In genomic region chr9:91350861-91351291, GRCm38 (mm10) we compare ENCODE assay signal across 10 mouse cellular contexts. TPM values are rescaled to one million over a fixed set of nuclear protein-coding genes. Genes with fewer than 3 reads are reported as not detected.
DNase-seq lines count a peak whose midpoint lies in the region; ATAC-seq and TF ChIP-seq lines count a peak whose summit lies in the region.
"Had no signal": no experiment of that assay in that cellular context is flagged by ENCODE, and none has a peak within 500 bp of the region (broad histone marks: within the 10 kb centered on the region; RNA-seq: fewer than 3 reads in every experiment).

No protein-coding gene starts in this region.

- peak overlapping the region; percentile 49 for H3K4me3 ChIP-seq in testis, adult 2 months (ENCODE audit: control insufficient read depth, low read depth, low read length)
- no peak overlapping the region for H3K4me3 ChIP-seq in embryonic fibroblast, embryonic 13.5 days (ENCODE audit: insufficient read depth, low read length)
- 0 out of 2 replicates have a peak overlapping the region, but pooled peaks have one; percentile 11 for H3K4me3 ChIP-seq in limb, embryonic 12.5 days (replicated peaks)

- WGBS in limb, embryonic 12.5 days: 1% methylated on average over 14 of the region's 14 CpGs

- ATAC-seq in limb, embryonic 12.5 days (ENCODE audit: insufficient number of reproducible peaks, insufficient read depth, low FRiP score, low TSS enrichment, low read depth): 0 out of 2 replicates have a peak, but pooled peaks have one; percentile 24
- ATAC-seq: lung, postnatal 0 days had no signal

- no peaks in the 10 kb centered on the region for H3K9me3 ChIP-seq in limb, embryonic 12.5 days

- H3K4me2 ChIP-seq in limb, embryonic 12.5 days: no peak overlapping the region

- H3K27me3 ChIP-seq in testis, adult 2 months (ENCODE audit: control insufficient read depth, insufficient read depth, low read length): no peaks in the 10 kb centered on the region; the same call in 1 of the 2 replicates
- peaks cover 71% of the 10 kb centered on the region for H3K27me3 ChIP-seq in limb, embryonic 12.5 days

- H3K36me3 ChIP-seq in testis, adult 2 months (ENCODE audit: control insufficient read depth, insufficient read depth, low read length): no peaks in the 10 kb centered on the region
- no peaks in the 10 kb centered on the region for H3K36me3 ChIP-seq in limb, embryonic 12.5 days

- H3K4me1 ChIP-seq in testis, adult 2 months (ENCODE audit: control insufficient read depth, insufficient read depth, low read length): peaks cover 24% of the 10 kb centered on the region
- H3K4me1 ChIP-seq in embryonic fibroblast, embryonic 13.5 days (ENCODE audit: control insufficient read depth, insufficient read depth, low read length): no peaks in the 10 kb centered on the region
- peaks cover 3% of the 10 kb centered on the region for H3K4me1 ChIP-seq in limb, embryonic 12.5 days (replicated peaks)

- no peak for TF ChIP-seq CTCF in testis, adult 2 months (IDR thresholded peaks at IDR 0.05; ENCODE audit: control insufficient read depth, insufficient read depth, insufficient replicate concordance, low read depth, low read length)
- no peak for TF ChIP-seq CTCF in embryonic fibroblast, embryonic 13.5 days (IDR thresholded peaks at IDR 0.05; ENCODE audit: borderline replicate concordance, insufficient read depth, low read length)

- no peak for DNase-seq in testis, postnatal 14 days (ENCODE audit: low spot score)
- DNase-seq in yolk sac, embryonic 10.5 days (ENCODE audit: low spot score): peak; percentile 8
- DNase-seq in kidney, postnatal 36 days: no peak
- no peak for DNase-seq in kidney, adult 18-20 months
- no peak for DNase-seq in frontal cortex, postnatal 36 days (ENCODE audit: low spot score in 2 of 2)

- no peak overlapping the region for H3K9ac ChIP-seq in limb, embryonic 12.5 days (replicated peaks)

- H3K27ac ChIP-seq in testis, adult 2 months (ENCODE audit: control insufficient read depth, insufficient read depth, low read depth, low read length): no peak overlapping the region
- peak overlapping the region; percentile 26; the same call in 1 of the 2 replicates for H3K27ac ChIP-seq in embryonic fibroblast, embryonic 13.5 days (ENCODE audit: insufficient read depth, low read length)
- H3K27ac ChIP-seq in limb, embryonic 12.5 days: no peak overlapping the region

- no peak for TF ChIP-seq POLR2A in testis, adult 2 months (IDR thresholded peaks at IDR 0.05; ENCODE audit: control insufficient read depth, low read depth, low read length)
- no peak for TF ChIP-seq POLR2A in embryonic fibroblast, embryonic 13.5 days (IDR thresholded peaks at IDR 0.05; ENCODE audit: low read depth, low read length)

RNA-seq across cellular contexts. Expression of gene Zic4, which starts 11.3 kb away (rescaled TPM):
- 0.12 TPM in 1 of 2 replicates, not detected in the other for polyA plus RNA-seq in testis, adult 2 months (2012; rRNA removed)
- 1.6 and 2.6 TPM in 2 replicates for polyA plus RNA-seq in embryonic fibroblast, embryonic 13.5 days (2011; ENCODE audit: insufficient read length, low read depth, missing spikeins)
- polyA plus RNA-seq in limb, embryonic 12.5 days (2016; fragmentation: Nextera tagmentation; extraction: Ambion mirVana): 0.73 and 0.74 TPM in 2 replicates
- polyA plus RNA-seq: heart, embryonic 14.5 days; lung, postnatal 0 days had no signal

RNA-seq across cellular contexts. Expression of gene Zic1, which starts 14.7 kb away (rescaled TPM):
- 0.28 and 0.86 TPM in 2 replicates for polyA plus RNA-seq in testis, adult 2 months (2012; rRNA removed)
- 4.0 and 8.9 TPM in 2 replicates for polyA plus RNA-seq in embryonic fibroblast, embryonic 13.5 days (2011; ENCODE audit: insufficient read length, low read depth, missing spikeins)
- 0.13 and 0.20 TPM in 2 replicates for polyA plus RNA-seq in limb, embryonic 12.5 days (2016; fragmentation: Nextera tagmentation; extraction: Ambion mirVana)
- polyA plus RNA-seq: heart, embryonic 14.5 days; lung, postnatal 0 days had no signal
